ENCODE assay signal across 18 mouse cellular contexts in the genomic region with DNA sequence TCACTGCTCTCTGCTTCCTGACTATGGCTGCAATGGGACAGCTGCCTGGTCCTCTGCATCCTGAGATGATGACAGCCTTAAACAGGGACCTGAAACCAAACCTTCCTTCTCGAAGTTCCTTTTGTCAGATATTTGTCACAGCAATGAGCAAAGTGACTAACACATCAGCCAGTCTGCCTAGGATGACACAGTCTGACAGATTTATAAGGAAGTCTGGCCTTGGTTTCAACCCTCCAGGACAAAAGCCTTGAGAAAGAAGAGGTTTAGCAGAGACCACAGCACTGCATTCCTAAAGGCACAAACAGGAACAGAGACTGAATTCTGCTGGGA.
DNase-seq lines count a peak whose midpoint lies in the region; ATAC-seq lines count a peak whose summit lies in the region.
"Had no signal": no experiment of that assay in that cellular context is flagged by ENCODE, and none has a peak within 500 bp of the region (broad histone marks: within the 10 kb centered on the region; RNA-seq: fewer than 3 reads in every experiment).

No protein-coding gene starts in this region.

- no peaks in the 10 kb centered on the region for H3K27me3 ChIP-seq in forebrain, embryonic 15.5 days
- H3K27me3 ChIP-seq in forebrain, embryonic 12.5 days, result no peaks in the 10 kb centered on the region
- no peaks in the 10 kb centered on the region for H3K27me3 ChIP-seq in neural tube, embryonic 13.5 days
- H3K27me3 ChIP-seq in limb, embryonic 12.5 days, result no peaks in the 10 kb centered on the region
- H3K27me3 ChIP-seq in neural tube, embryonic 15.5 days (replicated peaks), result no peaks in the 10 kb centered on the region

- WGBS in forebrain, embryonic 15.5 days, result 74% methylated on average over 1 of the region's 1 CpGs
- 82% methylated on average over 1 of the region's 1 CpGs for WGBS in forebrain, embryonic 12.5 days
- 23% methylated on average over 1 of the region's 1 CpGs for WGBS in neural tube, embryonic 13.5 days
- WGBS in limb, embryonic 12.5 days, result 32% methylated on average over 1 of the region's 1 CpGs
- 38% methylated on average over 1 of the region's 1 CpGs for WGBS in neural tube, embryonic 15.5 days

- H3K4me2 ChIP-seq in forebrain, embryonic 15.5 days (replicated peaks), result no peak overlapping the region
- H3K4me2 ChIP-seq in forebrain, embryonic 12.5 days, result no peak overlapping the region
- H3K4me2 ChIP-seq in neural tube, embryonic 13.5 days, result no peak overlapping the region
- no peak overlapping the region for H3K4me2 ChIP-seq in limb, embryonic 12.5 days
- no peak overlapping the region for H3K4me2 ChIP-seq in neural tube, embryonic 15.5 days
- H3K4me2 ChIP-seq: heart, embryonic 11.5 days had no signal

- H3K9ac ChIP-seq in forebrain, embryonic 15.5 days (replicated peaks), result no peak overlapping the region
- no peak overlapping the region for H3K9ac ChIP-seq in forebrain, embryonic 12.5 days
- H3K9ac ChIP-seq in neural tube, embryonic 13.5 days, result 0 out of 2 replicates have a peak overlapping the region, but pooled peaks have one; percentile 9
- H3K9ac ChIP-seq in limb, embryonic 12.5 days (replicated peaks), result no peak overlapping the region
- H3K9ac ChIP-seq in neural tube, embryonic 15.5 days (replicated peaks), result no peak overlapping the region
- H3K9ac ChIP-seq: forebrain, postnatal 0 days had no signal

- H3K27ac ChIP-seq in forebrain, embryonic 15.5 days (replicated peaks), result peak overlapping the region; percentile 44
- no peak overlapping the region for H3K27ac ChIP-seq in forebrain, embryonic 12.5 days
- H3K27ac ChIP-seq in neural tube, embryonic 13.5 days (replicated peaks), result peak overlapping the region; percentile 28; the same call in 1 of the 2 replicates
- 0 out of 2 replicates have a peak overlapping the region, but pooled peaks have one; percentile 2 for H3K27ac ChIP-seq in limb, embryonic 12.5 days
- H3K27ac ChIP-seq in neural tube, embryonic 15.5 days (replicated peaks), result peak overlapping the region; percentile 41; the same call in 1 of the 2 replicates

- no peak for DNase-seq in neural tube, embryonic 10.5 days (ENCODE audit: extremely low spot score, low spot score)
- DNase-seq in gastrocnemius, postnatal 25 days, result no peak
- no peak for DNase-seq in gastrocnemius, postnatal 10 days
- DNase-seq: cerebellum, adult 11-12 months; forebrain, postnatal 0 days; gastrocnemius, postnatal 14 days; heart, postnatal 36 days; kidney, adult 8-10 months; kidney, postnatal 36 days; lung, adult 2 months; thymus, adult 2 months had no signal

- peaks cover 39% of the 10 kb centered on the region for H3K4me1 ChIP-seq in forebrain, embryonic 15.5 days
- H3K4me1 ChIP-seq in forebrain, embryonic 12.5 days, result peaks cover 14% of the 10 kb centered on the region; the same call in 1 of the 2 replicates
- H3K4me1 ChIP-seq in neural tube, embryonic 13.5 days (replicated peaks), result peaks cover 24% of the 10 kb centered on the region
- H3K4me1 ChIP-seq in limb, embryonic 12.5 days (replicated peaks), result peaks cover 16% of the 10 kb centered on the region
- peaks cover 24% of the 10 kb centered on the region for H3K4me1 ChIP-seq in neural tube, embryonic 15.5 days

- ATAC-seq in forebrain, embryonic 15.5 days (replicated peaks), result no peak
- no peak for ATAC-seq in forebrain, embryonic 12.5 days (ENCODE audit: low FRiP score)
- ATAC-seq in neural tube, embryonic 13.5 days (ENCODE audit: low read depth), result no peak
- ATAC-seq in limb, embryonic 12.5 days (ENCODE audit: insufficient number of reproducible peaks, insufficient read depth, low FRiP score, low TSS enrichment, low read depth), result no peak
- no peak for ATAC-seq in neural tube, embryonic 15.5 days (ENCODE audit: low FRiP score)

- no peaks in the 10 kb centered on the region for H3K9me3 ChIP-seq in forebrain, embryonic 15.5 days
- H3K9me3 ChIP-seq in forebrain, embryonic 12.5 days, result no peaks in the 10 kb centered on the region
- no peaks in the 10 kb centered on the region for H3K9me3 ChIP-seq in neural tube, embryonic 13.5 days
- H3K9me3 ChIP-seq in limb, embryonic 12.5 days, result no peaks in the 10 kb centered on the region
- H3K9me3 ChIP-seq in neural tube, embryonic 15.5 days (replicated peaks), result no peaks in the 10 kb centered on the region
- H3K9me3 ChIP-seq: G1E had no signal

- H3K4me3 ChIP-seq in forebrain, embryonic 15.5 days, result no peak overlapping the region
- no peak overlapping the region for H3K4me3 ChIP-seq in forebrain, embryonic 12.5 days (replicated peaks)
- H3K4me3 ChIP-seq in neural tube, embryonic 13.5 days, result no peak overlapping the region
- H3K4me3 ChIP-seq in limb, embryonic 12.5 days (replicated peaks), result no peak overlapping the region
- H3K4me3 ChIP-seq in neural tube, embryonic 15.5 days (replicated peaks), result no peak overlapping the region

- H3K36me3 ChIP-seq in forebrain, embryonic 15.5 days, result no peaks in the 10 kb centered on the region
- no peaks in the 10 kb centered on the region for H3K36me3 ChIP-seq in forebrain, embryonic 12.5 days (replicated peaks)
- no peaks in the 10 kb centered on the region for H3K36me3 ChIP-seq in neural tube, embryonic 13.5 days
- H3K36me3 ChIP-seq in limb, embryonic 12.5 days, result no peaks in the 10 kb centered on the region
- H3K36me3 ChIP-seq in neural tube, embryonic 15.5 days, result no peaks in the 10 kb centered on the region
- H3K36me3 ChIP-seq: G1E had no signal
